Mouse (Mus musculus): ENCODE data around the gene Tex9. TPM values are rescaled to one million over a fixed set of nuclear protein-coding genes. Genes with fewer than 3 reads are reported as not detected.

Gene Tex9
- polyA plus RNA-seq, 1 experiment from 2014 or later: 13.3 TPM

DNA sequence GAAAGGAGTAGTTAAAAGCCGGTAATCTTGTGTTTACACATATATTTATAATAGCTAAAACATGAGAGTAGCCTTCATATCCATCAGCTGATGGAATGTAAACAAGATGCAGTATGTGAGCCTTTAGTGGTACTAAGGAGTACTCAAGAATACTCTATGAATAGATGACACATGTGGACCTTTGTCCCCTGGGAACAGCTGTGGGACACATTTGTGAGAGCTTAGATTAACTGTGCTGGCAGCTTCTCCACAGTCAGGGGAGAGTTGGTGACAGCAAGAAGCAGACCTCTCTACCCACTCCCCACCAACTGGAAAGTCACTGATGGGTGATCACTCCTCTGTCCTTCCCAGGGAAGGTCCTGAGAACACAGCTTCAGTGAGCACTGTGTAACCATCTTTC is 41.6 kb downstream of the Tex9 start:
- Histone ChIP-seq H3K9ac (ENCODE audit: low read depth, low read length) (no peak overlapping the region), H3K9me3 (ENCODE audit: control insufficient read depth, low read length) (no peaks in the 10 kb centered on the region), H3K4me1 (ENCODE audit: control insufficient read depth, insufficient read depth, low read length) (no peaks in the 10 kb centered on the region), H3K4me2 (ENCODE audit: low read depth, low read length) (no peak overlapping the region), H3K27me3 (replicated peaks; ENCODE audit: control insufficient read depth, insufficient read depth, low read length) (no peaks in the 10 kb centered on the region), H3K27ac (ENCODE audit: low read length) (no peak overlapping the region), H3K4me3 (ENCODE audit: low read length) (no peak overlapping the region), H3K36me3 (ENCODE audit: control insufficient read depth, insufficient read depth, low read length) (no peaks in the 10 kb centered on the region)
- no peak for ATAC-seq
- 71% methylated on average over 1 of the region's 1 CpGs for WGBS

DNA sequence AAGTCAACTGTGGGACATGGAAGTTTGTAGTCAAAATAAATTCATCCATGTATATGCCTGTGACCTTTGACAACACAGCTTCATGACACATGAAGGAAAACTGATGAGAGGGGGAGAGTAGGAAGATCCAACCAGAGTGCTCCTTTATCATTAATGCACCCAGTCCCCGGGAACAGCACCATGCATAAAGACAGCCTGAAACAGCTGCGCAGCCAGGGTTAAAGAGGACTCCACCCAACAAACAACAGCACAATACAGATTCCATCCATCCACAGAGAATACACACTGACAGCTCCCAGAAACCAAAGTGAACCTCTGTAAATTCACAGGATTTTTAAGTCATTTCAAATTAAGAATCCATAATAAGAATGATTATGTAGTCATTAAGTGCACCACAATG is 42.2 kb downstream of the Tex9 start:
- Histone ChIP-seq H3K36me3 (ENCODE audit: control insufficient read depth, insufficient read depth, low read length) (no peaks in the 10 kb centered on the region), H3K9me3 (ENCODE audit: control insufficient read depth, low read length) (no peaks in the 10 kb centered on the region)
- 76% methylated on average over 2 of the region's 2 CpGs for WGBS

GRCm38 (mm10) chr9:72449367-72449766 is 42.6 kb downstream of the Tex9 start:
- Histone ChIP-seq H3K27ac (ENCODE audit: low read length) (no peak overlapping the region), H3K36me3 (ENCODE audit: control insufficient read depth, insufficient read depth, low read length) (no peaks in the 10 kb centered on the region), H3K4me2 (ENCODE audit: low read depth, low read length) (peak overlapping the region; percentile 15), H3K9me3 (ENCODE audit: control insufficient read depth, low read length) (no peaks in the 10 kb centered on the region), H3K9ac (ENCODE audit: low read depth, low read length) (no peak overlapping the region; the same call in 1 of the 2 replicates), H3K4me1 (ENCODE audit: control insufficient read depth, insufficient read depth, low read length) (no peaks in the 10 kb centered on the region), H3K27me3 (replicated peaks; ENCODE audit: control insufficient read depth, insufficient read depth, low read length) (no peaks in the 10 kb centered on the region), H3K4me3 (ENCODE audit: low read length) (peak overlapping the region; percentile 19)
- WGBS: 62% methylated on average over 7 of the region's 7 CpGs
- ATAC-seq: peak; percentile 84

More for the DNA sequence above, 42.2 kb downstream of the Tex9 start:
- no peak overlapping the region for H3K9ac ChIP-seq (ENCODE audit: low read depth, low read length)
- H3K27ac ChIP-seq (ENCODE audit: low read length): no peak overlapping the region
- H3K4me2 ChIP-seq (ENCODE audit: low read depth, low read length): peak overlapping the region; percentile 15
- H3K4me1 ChIP-seq (ENCODE audit: control insufficient read depth, insufficient read depth, low read length): no peaks in the 10 kb centered on the region
- ATAC-seq: no peak
- H3K27me3 ChIP-seq (replicated peaks; ENCODE audit: control insufficient read depth, insufficient read depth, low read length): no peaks in the 10 kb centered on the region
- H3K4me3 ChIP-seq (ENCODE audit: low read length): peak overlapping the region; percentile 19; the same call in 1 of the 2 replicates

GRCm38 (mm10) chr9:72448026-72448425 is 44.0 kb downstream of the Tex9 start:
- WGBS: 61% methylated on average over 8 of the region's 8 CpGs
- no peak overlapping the region for H3K4me3 ChIP-seq (ENCODE audit: low read length)
- no peaks in the 10 kb centered on the region for H3K36me3 ChIP-seq (ENCODE audit: control insufficient read depth, insufficient read depth, low read length)
- H3K4me2 ChIP-seq (ENCODE audit: low read depth, low read length): no peak overlapping the region
- no peaks in the 10 kb centered on the region for H3K9me3 ChIP-seq (ENCODE audit: control insufficient read depth, low read length)
- no peak overlapping the region for H3K9ac ChIP-seq (ENCODE audit: low read depth, low read length)
- H3K27me3 ChIP-seq (replicated peaks; ENCODE audit: control insufficient read depth, insufficient read depth, low read length): no peaks in the 10 kb centered on the region
- H3K4me1 ChIP-seq (ENCODE audit: control insufficient read depth, insufficient read depth, low read length): no peaks in the 10 kb centered on the region
- no peak for ATAC-seq
- no peak overlapping the region for H3K27ac ChIP-seq (ENCODE audit: low read length)

- no peak overlapping the region for H3K9ac ChIP-seq (ENCODE audit: low read depth, low read length)
- WGBS: 76% methylated on average over 10 of the region's 10 CpGs
- no peak overlapping the region for H3K4me2 ChIP-seq (ENCODE audit: low read depth, low read length)
- H3K27me3 ChIP-seq (replicated peaks; ENCODE audit: control insufficient read depth, insufficient read depth, low read length): no peaks in the 10 kb centered on the region
- H3K36me3 ChIP-seq (ENCODE audit: control insufficient read depth, insufficient read depth, low read length): no peaks in the 10 kb centered on the region
- H3K4me3 ChIP-seq (ENCODE audit: low read length): no peak overlapping the region
- ATAC-seq: no peak
- H3K9me3 ChIP-seq (ENCODE audit: control insufficient read depth, low read length): no peaks in the 10 kb centered on the region
- peaks cover 9% of the 10 kb centered on the region for H3K4me1 ChIP-seq (ENCODE audit: control insufficient read depth, insufficient read depth, low read length)
- no peak overlapping the region for H3K27ac ChIP-seq (ENCODE audit: low read length)
These were observed 49.9 kb downstream of the Tex9 start for GRCm38 (mm10) chr9:72441927-72442715.

DNA sequence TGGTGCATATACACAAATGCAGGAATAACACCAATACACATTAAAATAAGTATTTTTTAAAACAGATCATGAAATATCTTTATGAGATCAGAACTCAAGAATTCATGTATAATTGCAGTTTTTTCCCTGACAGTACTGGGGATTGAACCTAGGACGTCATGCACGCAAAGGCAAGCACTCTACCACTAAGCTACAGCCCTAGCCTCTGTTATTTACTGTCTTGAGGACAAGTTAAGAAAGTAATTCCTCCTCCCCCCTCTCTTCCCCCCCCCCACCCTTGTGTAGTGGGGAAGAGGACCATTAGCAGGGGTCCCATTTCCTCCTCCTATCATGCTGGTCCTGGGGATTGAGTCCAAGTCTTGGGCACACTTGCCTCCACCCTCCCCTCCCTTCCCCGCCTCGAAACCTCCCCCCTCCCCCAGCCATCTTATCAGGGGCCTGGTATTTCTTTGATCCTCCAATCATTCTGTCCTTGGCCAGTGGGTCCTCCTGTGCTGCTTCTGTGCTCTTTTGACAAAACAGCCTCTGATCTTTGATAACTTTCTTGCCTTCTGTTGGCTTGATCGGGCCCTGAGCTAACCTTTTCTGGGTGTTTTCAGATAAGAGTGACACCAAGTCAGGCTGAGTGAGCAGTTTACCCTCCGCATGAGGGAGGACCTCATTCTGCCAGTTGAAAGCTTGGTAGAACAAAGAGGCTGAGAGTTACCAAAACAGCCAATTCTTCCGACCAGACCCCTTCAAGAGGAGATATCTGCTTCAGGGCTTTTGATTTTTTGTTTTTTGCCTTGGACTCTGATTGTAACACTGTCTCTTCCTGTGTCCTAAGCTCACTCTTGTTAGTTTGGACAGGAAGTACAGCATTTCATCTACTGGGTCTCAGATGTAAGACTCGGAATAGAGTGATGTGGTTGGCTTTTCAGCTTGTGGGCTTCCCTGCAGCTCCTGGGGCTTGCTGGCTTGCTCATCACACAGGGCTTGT is 50.8 kb downstream of the Tex9 start:
- H3K36me3 ChIP-seq (ENCODE audit: control insufficient read depth, insufficient read depth, low read length): no peaks in the 10 kb centered on the region
- WGBS: 63% methylated on average over 8 of the region's 8 CpGs
- no peak overlapping the region for H3K27ac ChIP-seq (ENCODE audit: low read length)
- no peaks in the 10 kb centered on the region for H3K9me3 ChIP-seq (ENCODE audit: control insufficient read depth, low read length)
- no peak overlapping the region for H3K9ac ChIP-seq (ENCODE audit: low read depth, low read length)
- no peak overlapping the region for H3K4me3 ChIP-seq (ENCODE audit: low read length)
- no peaks in the 10 kb centered on the region for H3K27me3 ChIP-seq (replicated peaks; ENCODE audit: control insufficient read depth, insufficient read depth, low read length)
- H3K4me2 ChIP-seq (ENCODE audit: low read depth, low read length): no peak overlapping the region
- no peak for ATAC-seq
- peaks cover 9% of the 10 kb centered on the region for H3K4me1 ChIP-seq (ENCODE audit: control insufficient read depth, insufficient read depth, low read length)

- no peak overlapping the region for H3K4me3 ChIP-seq (ENCODE audit: low read length)
- no peaks in the 10 kb centered on the region for H3K9me3 ChIP-seq (ENCODE audit: control insufficient read depth, low read length)
- H3K27ac ChIP-seq (ENCODE audit: low read length): no peak overlapping the region
- no peak for ATAC-seq
- no peak overlapping the region for H3K4me2 ChIP-seq (ENCODE audit: low read depth, low read length)
- no peaks in the 10 kb centered on the region for H3K27me3 ChIP-seq (replicated peaks; ENCODE audit: control insufficient read depth, insufficient read depth, low read length)
- no peak overlapping the region for H3K9ac ChIP-seq (ENCODE audit: low read depth, low read length)
- no peaks in the 10 kb centered on the region for H3K36me3 ChIP-seq (ENCODE audit: control insufficient read depth, insufficient read depth, low read length)
- H3K4me1 ChIP-seq (ENCODE audit: control insufficient read depth, insufficient read depth, low read length): peaks cover 9% of the 10 kb centered on the region
- WGBS: 91% methylated on average over 4 of the region's 4 CpGs
These were observed 51.7 kb downstream of the Tex9 start for GRCm38 (mm10) chr9:72440358-72440757.

GRCm38 (mm10) chr9:72438749-72439148 is 53.3 kb downstream of the Tex9 start:
- H3K9ac ChIP-seq (ENCODE audit: low read depth, low read length): peak overlapping the region; percentile 73
- peak overlapping the region; percentile 99 for H3K4me2 ChIP-seq (ENCODE audit: low read depth, low read length)
- 3% methylated on average over 9 of the region's 9 CpGs for WGBS
- peak overlapping the region; percentile 28; the same call in 1 of the 2 replicates for H3K27ac ChIP-seq (ENCODE audit: low read length)
- no peaks in the 10 kb centered on the region for H3K27me3 ChIP-seq (replicated peaks; ENCODE audit: control insufficient read depth, insufficient read depth, low read length)
- H3K9me3 ChIP-seq (ENCODE audit: control insufficient read depth, low read length): no peaks in the 10 kb centered on the region
- no peaks in the 10 kb centered on the region for H3K36me3 ChIP-seq (ENCODE audit: control insufficient read depth, insufficient read depth, low read length)
- H3K4me3 ChIP-seq (ENCODE audit: low read length): peak overlapping the region; percentile 79
- peaks cover 9% of the 10 kb centered on the region for H3K4me1 ChIP-seq (ENCODE audit: control insufficient read depth, insufficient read depth, low read length)
- ATAC-seq: peak; percentile 2; the same call in 1 of the 2 replicates
